Mouse (Mus musculus): Measurements from ENCODE around the gene Tmem145.

Gene Tmem145

GRCm38 (mm10) chr7:25293191-25293739 is 12.6 kb upstream of the Tmem145 start:
- DNase-seq (ENCODE audit: low spot score), result no peak

GRCm38 (mm10) chr7:25294495-25294894 is 11.4 kb upstream of the Tmem145 start:
- DNase-seq (ENCODE audit: low spot score), result no peak

GRCm38 (mm10) chr7:25294960-25295722 is 10.8 kb upstream of the Tmem145 start:
- no peak for DNase-seq (ENCODE audit: low spot score)

- peak; percentile 42 for DNase-seq (ENCODE audit: low spot score)
These were observed 8.9 kb upstream of the Tmem145 start for GRCm38 (mm10) chr7:25296945-25297453.

GRCm38 (mm10) chr7:25297454-25298325 is 8.2 kb upstream of the Tmem145 start, which contains the start of gene Pafah1b3:
Gene Pafah1b3 (minus strand): TSS chr7:25297986.
- peak; percentile 41 for DNase-seq (ENCODE audit: low spot score)

GRCm38 (mm10) chr7:25301063-25301462 is 4.8 kb upstream of the Tmem145 start, which contains the start of gene Prr19:
Gene Prr19 (plus strand): TSS chr7:25301411.
- no peak for DNase-seq (ENCODE audit: low spot score)

- no peak for DNase-seq (ENCODE audit: low spot score)
These were observed 2.8 kb upstream of the Tmem145 start for GRCm38 (mm10) chr7:25303003-25303684.

GRCm38 (mm10) chr7:25303685-25304006 is 2.3 kb upstream of the Tmem145 start:
- no peak for DNase-seq (ENCODE audit: low spot score)

- no peak for DNase-seq (ENCODE audit: low spot score)
These were observed 425 bp upstream of the Tmem145 start for GRCm38 (mm10) chr7:25305481-25305880.

GRCm38 (mm10) chr7:25306614-25306996 is 699 bp downstream of the Tmem145 start:
- no peak for DNase-seq (ENCODE audit: low spot score)

GRCm38 (mm10) chr7:25308702-25309318 is 2.9 kb downstream of the Tmem145 start:
- no peak for DNase-seq (ENCODE audit: low spot score)

- no peak for DNase-seq (ENCODE audit: low spot score)
These were observed 3.5 kb downstream of the Tmem145 start for GRCm38 (mm10) chr7:25309425-25309824.

- DNase-seq (ENCODE audit: low spot score), result no peak
These were observed 5.3 kb downstream of the Tmem145 start for GRCm38 (mm10) chr7:25311193-25311592.

- DNase-seq (ENCODE audit: low spot score), result no peak
These were observed 7.4 kb downstream of the Tmem145 start for GRCm38 (mm10) chr7:25313325-25313724.

- DNase-seq (ENCODE audit: low spot score), result no peak
These were observed 8.8 kb downstream of the Tmem145 start for GRCm38 (mm10) chr7:25314606-25315305.

GRCm38 (mm10) chr7:25315306-25316041 is 9.6 kb downstream of the Tmem145 start:
- no peak for DNase-seq (ENCODE audit: low spot score)

GRCm38 (mm10) chr7:25316532-25317445 is 10.9 kb downstream of the Tmem145 start, which contains the start of gene Megf8:
Gene Megf8 (plus strand): TSS chr7:25317164.
- DNase-seq (ENCODE audit: low spot score), result peak; percentile 87

GRCm38 (mm10) chr7:25317446-25317999 is 11.6 kb downstream of the Tmem145 start:
- no peak for DNase-seq (ENCODE audit: low spot score)

GRCm38 (mm10) chr7:25322058-25322484 is 16.2 kb downstream of the Tmem145 start:
- no peak for DNase-seq (ENCODE audit: low spot score)
